Mouse (Mus musculus) liver, adult 2 months (tissue): ENCODE measurements around the gene Malrd1. TPM values are rescaled to one million over a fixed set of nuclear protein-coding genes. Genes with fewer than 3 reads are reported as not detected.

Experiments used
- DNase-seq: peaks from one replicate; pipeline ENCODE4 v3.0.0-alpha.2; 2011; ENCODE audit warnings: low read depth, low spot score; ENCODE audit errors: extremely low read depth
- H3K27ac ChIP-seq: fragments of 200-500 bp; replicated peaks from 2 replicates; pipeline ENCODE4 v1.5.1; 2012; ENCODE audit warnings: low read depth, mild to moderate bottlenecking, control low read depth, inconsistent platforms, low read length; ENCODE audit not compliant: insufficient read depth
- H3K27me3 ChIP-seq: fragments of 200-500 bp; 2 replicates; pipeline ENCODE4 v1.6.1; 2012; ENCODE audit warnings: mild to moderate bottlenecking, moderate library complexity, low read length, inconsistent platforms; ENCODE audit not compliant: control insufficient read depth, insufficient read depth
- H3K36me3 ChIP-seq: fragments of 200-500 bp; 2 replicates; pipeline ENCODE4 v1.6.1; 2012; ENCODE audit warnings: low read length, inconsistent platforms; ENCODE audit not compliant: control insufficient read depth, insufficient read depth
- H3K4me1 ChIP-seq: fragments of 200-500 bp; 2 replicates; pipeline ENCODE4 v1.6.1; 2011; ENCODE audit warnings: low read length; ENCODE audit not compliant: control insufficient read depth, insufficient read depth
- H3K4me3 ChIP-seq: fragments of 200-500 bp; 2 replicates; pipeline ENCODE4 v1.5.1; 2011; ENCODE audit warnings: low read depth, mild to moderate bottlenecking, control low read depth, low read length, moderate library complexity; ENCODE audit not compliant: insufficient read depth
- H3K79me2 ChIP-seq: fragments of 200-500 bp; 2 replicates; pipeline ENCODE4 v1.6.1; 2012; ENCODE audit warnings: inconsistent platforms, mild to moderate bottlenecking, low read length, moderate library complexity; ENCODE audit not compliant: control insufficient read depth, insufficient read depth
- H3K9ac ChIP-seq: fragments of 200-500 bp; 2 replicates; pipeline ENCODE4 v1.6.1; 2012; ENCODE audit warnings: low read depth, mild to moderate bottlenecking, control low read depth, inconsistent platforms, low read length
- CTCF ChIP-seq: fragments of 200-500 bp; IDR thresholded peaks from 2 replicates; pipeline ENCODE4 v1.5.1; 2011; ENCODE audit warnings: low read depth, low read length, control low read depth
- POLR2A ChIP-seq: fragments of 200-500 bp; IDR thresholded peaks from 2 replicates; pipeline ENCODE4 v1.6.1; 2011; ENCODE audit warnings: low read length, control low read depth; ENCODE audit not compliant: insufficient read depth; ENCODE audit errors: extremely low read depth
- WGBS: fragments of 180-500 bp; shearing (Covaris S2); methylation state at CpG from one replicate; pipeline ENCODE4 v1.1.7; 2018; 5-methylcytosine and 5-hydroxymethylcytosine counted together
- polyA plus RNA-seq: library from polyadenylated mRNA; depleted of rRNA; stranded (reverse); fragments of >200 nt; gene quantifications from 2 replicates; pipeline ENCODE4 v1.2.3, GENCODE M21; 2012
- total RNA-seq: library from RNA; depleted of rRNA; stranded (reverse); fragments of >200 nt; gene quantifications from 2 replicates; pipeline ENCODE4 v1.2.3, GENCODE M21; 2014

The Malrd1 gene
- total and polyA plus RNA-seq, 2 experiments = under 0.01 TPM; not detected in 1

DNA sequence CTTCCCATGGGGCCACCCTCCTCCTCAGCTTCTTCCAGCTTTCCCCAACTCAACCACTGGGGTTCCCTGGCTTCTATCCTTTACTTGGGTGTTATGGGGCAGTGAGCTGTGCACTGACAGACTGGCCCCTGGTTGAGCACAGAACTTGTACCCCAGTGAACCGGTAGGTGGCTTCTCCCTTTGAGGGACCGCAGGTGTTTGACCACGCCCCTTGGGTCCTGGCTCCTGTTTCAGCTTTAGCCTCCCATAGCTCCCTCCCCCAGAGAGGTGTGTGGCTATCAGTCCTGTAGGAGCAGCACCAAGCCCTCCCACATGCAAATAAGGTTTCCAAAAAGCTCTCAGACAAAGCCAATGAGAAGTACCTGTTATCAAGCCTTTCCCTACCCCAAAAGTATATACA is 584.4 kb downstream of the Malrd1 start:
- H3K9ac ChIP-seq = no peak overlapping the region
- DNase-seq = no peak
- no peak overlapping the region for H3K4me3 ChIP-seq
- H3K79me2 ChIP-seq = no peaks in the 10 kb centered on the region
- WGBS = 56% methylated on average over 3 of the region's 3 CpGs
- no peaks in the 10 kb centered on the region for H3K4me1 ChIP-seq
- no peak for TF ChIP-seq CTCF
- no peak for TF ChIP-seq POLR2A
- H3K27me3 ChIP-seq = no peaks in the 10 kb centered on the region
- no peaks in the 10 kb centered on the region for H3K36me3 ChIP-seq
- no peak overlapping the region for H3K27ac ChIP-seq

- H3K36me3 ChIP-seq = no peaks in the 10 kb centered on the region
- H3K79me2 ChIP-seq = no peaks in the 10 kb centered on the region
- H3K9ac ChIP-seq = no peak overlapping the region
- H3K27me3 ChIP-seq = no peaks in the 10 kb centered on the region
- no peak overlapping the region for H3K4me3 ChIP-seq
- no peaks in the 10 kb centered on the region for H3K4me1 ChIP-seq
- DNase-seq = no peak
- H3K27ac ChIP-seq = no peak overlapping the region
- TF ChIP-seq POLR2A (no peak), CTCF (no peak)
- 71% methylated on average over 2 of the region's 2 CpGs for WGBS
Observed at GRCm38 (mm10) chr2:16113333-16113732, 587.1 kb downstream of the Malrd1 start.

DNA sequence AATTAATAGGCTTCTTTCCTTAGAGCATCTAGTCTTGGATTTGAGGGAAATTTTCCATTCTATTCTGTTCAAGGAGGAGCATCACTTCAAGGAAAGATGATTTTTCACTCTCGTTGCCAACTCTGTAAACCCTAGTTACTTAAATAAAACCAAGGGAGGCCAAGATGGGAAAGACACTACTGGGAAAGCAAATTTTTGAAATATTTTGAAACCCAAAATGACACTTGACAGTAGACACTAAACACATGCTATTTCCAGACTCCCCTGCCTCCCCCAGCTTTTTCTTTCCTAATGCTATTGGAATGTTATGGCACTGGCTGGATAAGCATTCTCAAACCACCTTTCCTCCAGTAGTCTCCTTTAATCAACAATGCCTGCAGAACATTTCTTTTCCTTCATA is 621.7 kb downstream of the Malrd1 start:
- no peaks in the 10 kb centered on the region for H3K79me2 ChIP-seq
- TF ChIP-seq CTCF = no peak
- no peak for TF ChIP-seq POLR2A
- H3K27me3 ChIP-seq = no peaks in the 10 kb centered on the region
- H3K9ac ChIP-seq = no peak overlapping the region
- no peak for DNase-seq
- 60% methylated on average over 1 of the region's 1 CpGs for WGBS
- no peaks in the 10 kb centered on the region for H3K4me1 ChIP-seq
- no peaks in the 10 kb centered on the region for H3K36me3 ChIP-seq
- no peak overlapping the region for H3K27ac ChIP-seq
- H3K4me3 ChIP-seq = no peak overlapping the region

- no peak overlapping the region for H3K9ac ChIP-seq
- DNase-seq = no peak
- H3K27me3 ChIP-seq = no peaks in the 10 kb centered on the region
- TF ChIP-seq CTCF (no peak), POLR2A (no peak)
- H3K36me3 ChIP-seq = no peaks in the 10 kb centered on the region
- H3K79me2 ChIP-seq = no peaks in the 10 kb centered on the region
- H3K27ac ChIP-seq = no peak overlapping the region
- H3K4me3 ChIP-seq = no peak overlapping the region
- H3K4me1 ChIP-seq = no peaks in the 10 kb centered on the region
Observed at GRCm38 (mm10) chr2:16152623-16153022, 626.3 kb downstream of the Malrd1 start.

DNA sequence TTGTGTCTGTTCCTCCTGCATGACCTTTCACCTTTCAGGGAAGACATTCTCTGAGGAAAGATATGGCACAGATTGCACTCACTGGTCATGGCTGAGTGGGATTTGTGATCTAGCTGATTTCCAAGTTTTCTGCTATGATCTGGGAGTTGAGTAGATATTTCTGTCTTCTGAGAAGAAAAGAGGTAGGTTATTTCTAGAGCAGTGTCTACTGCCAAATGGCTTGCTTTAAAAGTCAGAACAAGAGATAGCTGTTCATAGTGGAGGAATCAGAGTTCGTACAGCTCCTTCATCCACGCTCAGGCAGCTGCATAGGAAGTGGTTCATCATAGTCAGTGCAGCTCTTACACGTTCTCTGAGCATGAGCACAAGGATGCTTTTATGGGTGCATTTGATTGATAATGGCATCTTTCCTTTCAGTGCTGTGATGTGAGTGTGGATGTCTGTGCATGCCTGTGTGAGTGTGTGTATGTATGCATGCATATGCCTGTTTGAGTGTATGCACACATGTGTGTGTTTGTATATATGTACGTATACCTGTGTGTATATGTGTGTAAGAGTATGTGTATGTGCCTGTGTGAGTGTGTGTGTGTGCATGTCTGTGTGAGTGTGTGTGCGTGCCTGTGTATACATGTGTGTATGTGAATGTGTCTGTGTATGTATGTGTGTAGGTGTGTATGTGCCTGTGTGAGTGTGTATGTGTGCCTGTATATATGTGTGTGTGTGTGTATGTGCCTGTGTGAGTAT is 637.1 kb downstream of the Malrd1 start:
- Histone ChIP-seq H3K4me1 (no peaks in the 10 kb centered on the region), H3K79me2 (no peaks in the 10 kb centered on the region), H3K4me3 (no peak overlapping the region), H3K36me3 (no peaks in the 10 kb centered on the region), H3K27ac (no peak overlapping the region), H3K27me3 (no peaks in the 10 kb centered on the region), H3K9ac (no peak overlapping the region)
- 85% methylated on average over 5 of the region's 5 CpGs for WGBS
- no peak for DNase-seq
- TF ChIP-seq POLR2A (no peak), CTCF (no peak)

DNA sequence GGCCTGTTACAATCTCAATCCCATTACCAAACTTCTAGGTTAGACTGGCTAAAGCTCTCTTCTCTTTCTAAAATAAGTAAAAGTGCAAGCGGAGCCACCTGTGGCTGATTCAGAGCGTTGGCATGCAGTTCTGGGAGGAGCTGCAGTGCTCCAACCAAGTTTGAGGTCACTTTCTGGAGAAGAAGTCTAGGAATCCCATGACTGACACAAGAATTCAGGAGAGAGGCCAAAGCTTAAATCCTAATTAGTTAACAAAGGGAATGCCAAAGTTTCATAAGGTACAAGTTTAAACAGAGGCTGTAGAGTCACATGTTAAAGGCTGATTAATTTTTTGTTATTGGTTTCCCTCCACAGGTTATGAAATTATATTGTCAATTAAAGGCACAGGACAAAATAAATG is 642.3 kb downstream of the Malrd1 start:
- Histone ChIP-seq H3K9ac (no peak overlapping the region), H3K4me3 (no peak overlapping the region), H3K36me3 (no peaks in the 10 kb centered on the region), H3K79me2 (no peaks in the 10 kb centered on the region), H3K27me3 (no peaks in the 10 kb centered on the region), H3K4me1 (no peaks in the 10 kb centered on the region), H3K27ac (no peak overlapping the region)
- DNase-seq = no peak
- WGBS = 69% methylated on average over 2 of the region's 2 CpGs
- TF ChIP-seq POLR2A = no peak
- TF ChIP-seq CTCF = no peak
